Mouse (Mus musculus): Measurements from ENCODE around the gene Ptprt.

Ptprt gene

DNA sequence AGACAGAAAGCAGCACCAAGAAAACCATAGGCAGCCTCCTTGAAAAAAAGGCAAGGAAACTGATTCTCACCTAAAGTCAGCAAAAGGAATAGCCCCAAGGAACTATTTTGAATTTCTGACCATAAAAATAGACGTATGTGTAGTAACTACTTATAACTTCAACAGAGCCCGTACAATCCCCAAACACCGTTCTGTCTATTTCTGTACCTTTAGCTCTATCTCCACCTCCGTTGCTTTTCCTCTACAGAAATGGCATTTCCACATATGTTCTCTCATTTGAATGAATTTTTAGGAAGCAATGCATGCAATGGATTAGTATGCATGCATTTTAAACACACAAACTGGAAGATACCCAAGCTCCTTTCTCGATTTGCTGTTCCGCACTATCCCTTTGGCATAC is 715.5 kb downstream of the Ptprt start:
- DNase-seq (ENCODE audit: low spot score in 2 of 2): no peak

DNA sequence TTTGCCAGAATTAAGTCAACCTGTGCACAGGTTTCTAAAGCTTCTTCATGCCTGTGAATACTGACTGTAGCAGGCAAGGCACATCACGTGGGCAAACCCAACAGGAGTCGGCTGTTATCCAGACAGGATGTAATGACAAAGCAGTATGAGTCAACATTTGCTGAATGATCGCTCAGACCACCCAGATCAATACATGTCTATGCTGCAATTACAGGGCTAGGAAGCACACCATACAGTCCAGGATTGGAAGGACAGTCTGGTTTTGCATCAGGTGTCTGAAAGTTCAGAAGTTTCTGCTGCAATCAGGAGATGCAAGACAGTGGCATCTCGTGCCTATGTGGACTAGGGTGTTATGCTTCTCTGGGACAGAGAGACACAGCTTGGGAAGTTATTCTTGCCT is 716.3 kb downstream of the Ptprt start:
- DNase-seq (ENCODE audit: low spot score in 2 of 2): no peak

DNA sequence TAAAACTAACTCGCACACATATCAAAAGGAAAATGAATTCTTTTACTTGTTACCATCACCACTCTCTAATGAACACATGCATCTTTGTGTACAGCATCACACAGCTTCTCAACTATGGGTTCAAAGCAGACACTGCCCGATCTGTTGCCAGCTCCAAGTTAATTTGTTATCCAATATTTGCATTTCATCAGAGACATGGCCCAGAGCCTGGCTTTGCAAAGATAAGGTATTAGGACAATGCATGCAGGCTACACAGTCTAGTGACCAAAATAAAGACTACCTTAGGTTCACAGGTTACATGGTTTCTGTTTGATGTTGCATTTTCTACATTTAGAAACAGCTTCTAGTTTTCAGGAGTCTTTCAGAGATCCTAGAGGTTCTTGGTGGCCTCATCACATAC is 719.0 kb downstream of the Ptprt start:
- DNase-seq (ENCODE audit: low spot score in 2 of 2): no peak

DNA sequence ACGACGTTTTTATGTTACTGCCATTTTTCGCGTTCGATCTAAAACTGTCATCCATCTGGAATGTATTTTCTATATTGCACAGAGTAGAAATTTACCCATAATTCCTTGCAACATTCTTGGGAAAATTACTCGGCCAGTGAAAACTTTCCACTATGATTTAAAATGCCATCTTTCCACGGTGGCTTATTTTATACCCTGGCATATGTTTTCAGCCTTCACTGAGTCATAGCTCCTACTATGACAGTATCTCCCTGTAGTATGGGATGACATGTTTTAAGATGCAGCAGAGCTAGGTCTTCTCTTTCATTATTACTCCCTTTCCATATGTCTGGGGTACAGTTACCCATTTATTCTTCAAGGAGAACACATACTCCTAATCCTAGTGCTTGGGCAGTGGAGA is 753.7 kb downstream of the Ptprt start:
- DNase-seq (ENCODE audit: low spot score in 2 of 2): no peak

DNA sequence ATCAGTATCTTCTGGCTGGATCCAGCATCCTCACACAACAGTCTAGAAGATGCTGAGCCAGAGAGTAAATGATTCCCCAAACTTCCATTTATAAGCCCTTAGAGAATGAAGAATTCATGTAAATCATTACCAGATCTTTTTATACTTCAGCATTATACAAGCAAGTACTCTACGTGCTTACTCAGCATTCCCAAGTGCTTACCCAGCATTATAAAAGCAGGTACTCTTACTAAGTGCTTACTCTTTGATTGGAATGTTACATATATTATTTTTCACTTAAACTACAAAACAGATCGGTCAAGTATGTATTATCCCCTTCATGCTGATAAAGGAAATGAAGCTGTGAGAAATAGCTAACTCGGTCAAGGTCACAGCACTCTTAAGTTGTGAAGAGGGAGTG is 758.8 kb downstream of the Ptprt start:
- DNase-seq (ENCODE audit: low spot score in 2 of 2): no peak

DNA sequence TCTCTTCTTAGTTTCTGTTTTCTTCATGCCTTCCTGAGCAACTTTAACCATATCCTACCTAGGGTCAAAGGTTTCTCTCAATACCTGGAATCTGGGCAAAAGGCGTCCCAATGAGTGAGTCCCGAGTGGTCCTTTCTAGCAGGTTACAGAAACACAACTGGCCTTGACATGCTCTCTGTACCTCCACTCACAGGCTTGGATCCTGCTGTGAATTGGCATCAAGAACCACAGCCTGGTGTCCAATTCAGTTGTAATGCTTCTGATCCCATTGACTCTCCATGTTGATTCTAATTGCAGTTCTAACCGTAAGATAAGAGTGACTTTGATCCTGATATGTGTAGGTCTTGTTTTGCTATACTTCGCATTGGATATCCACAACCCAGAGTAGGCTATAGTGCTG is 776.5 kb downstream of the Ptprt start:
- DNase-seq (ENCODE audit: low spot score in 2 of 2): no peak

DNA sequence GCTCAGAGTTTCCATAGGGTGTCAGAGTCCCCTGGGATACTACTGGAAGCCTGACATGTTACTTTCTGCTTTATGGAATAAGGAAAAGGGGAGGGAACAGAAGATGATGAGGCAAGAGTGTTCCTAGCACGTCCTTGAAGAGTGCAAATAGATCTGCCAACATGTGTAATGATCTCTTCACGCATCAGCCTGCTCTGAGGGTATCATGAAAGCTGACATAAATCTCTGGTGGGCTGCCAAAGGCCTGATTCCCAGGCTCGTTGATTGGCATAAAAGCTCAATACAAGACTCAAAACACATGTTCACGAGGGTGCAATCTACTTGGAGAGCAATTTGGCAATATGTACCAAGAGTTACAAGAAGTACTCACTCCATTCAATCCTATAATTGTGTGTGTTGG is 778.4 kb downstream of the Ptprt start:
- no peak for DNase-seq (ENCODE audit: low spot score in 2 of 2)

DNA sequence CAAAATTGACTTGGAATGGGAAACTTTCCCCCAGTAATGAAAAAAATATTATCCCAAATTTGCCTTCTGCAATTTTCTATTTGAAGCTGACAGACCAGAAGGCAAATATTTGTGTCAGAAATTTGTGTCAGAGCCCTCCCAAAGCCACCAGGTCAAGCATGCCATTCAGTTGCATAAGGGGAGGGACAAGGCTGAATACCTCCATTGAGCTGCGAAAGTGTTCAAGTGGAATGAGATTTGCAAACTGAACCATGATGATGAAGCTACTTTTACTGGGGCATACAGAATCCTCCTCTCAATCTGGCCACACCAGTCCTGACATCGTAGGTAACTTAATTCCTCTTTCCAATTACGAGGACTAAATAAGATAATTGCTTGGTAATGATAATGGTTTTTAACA is 780.0 kb downstream of the Ptprt start:
- DNase-seq (ENCODE audit: low spot score in 2 of 2): no peak

DNA sequence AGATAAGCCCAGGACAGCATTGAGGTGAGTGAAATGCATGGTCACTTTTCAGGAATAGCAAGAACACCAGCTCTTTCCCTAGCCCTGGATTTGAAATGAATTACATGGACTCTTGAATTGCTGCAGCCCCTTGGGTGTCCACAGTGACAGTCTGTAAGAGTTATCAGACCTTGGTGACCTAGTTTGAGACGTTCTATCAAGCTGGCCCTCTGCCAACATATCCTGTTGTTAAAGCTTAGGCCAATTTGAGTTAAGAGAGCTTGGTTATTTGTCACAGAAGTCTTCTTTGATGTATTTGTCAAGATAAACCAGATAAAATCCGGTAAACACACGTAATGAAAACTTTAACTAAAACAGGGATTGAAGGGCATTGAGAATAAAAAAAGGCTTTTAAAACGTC is 795.7 kb downstream of the Ptprt start:
- DNase-seq (ENCODE audit: low spot score in 2 of 2): no peak

DNA sequence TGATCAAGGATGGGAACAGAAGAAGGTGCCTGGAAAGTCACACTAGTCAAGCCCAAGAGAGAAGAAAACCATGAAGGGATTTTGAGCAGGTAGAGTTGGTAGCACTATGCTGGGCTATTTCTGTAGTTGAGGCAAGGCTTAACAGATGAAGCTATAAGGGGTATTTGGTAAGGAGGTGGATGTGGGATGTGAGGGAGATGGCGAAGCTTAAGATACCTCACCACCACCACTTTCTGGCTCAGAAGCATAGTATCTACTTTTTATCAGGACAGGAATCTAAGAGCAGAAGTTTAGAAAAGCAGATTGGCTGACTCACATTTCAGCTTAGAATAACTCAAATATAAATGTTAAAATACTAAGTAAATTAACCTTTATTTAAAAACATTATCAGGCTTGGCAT is 802.1 kb downstream of the Ptprt start:
- no peak for DNase-seq (ENCODE audit: low spot score in 2 of 2)

DNA sequence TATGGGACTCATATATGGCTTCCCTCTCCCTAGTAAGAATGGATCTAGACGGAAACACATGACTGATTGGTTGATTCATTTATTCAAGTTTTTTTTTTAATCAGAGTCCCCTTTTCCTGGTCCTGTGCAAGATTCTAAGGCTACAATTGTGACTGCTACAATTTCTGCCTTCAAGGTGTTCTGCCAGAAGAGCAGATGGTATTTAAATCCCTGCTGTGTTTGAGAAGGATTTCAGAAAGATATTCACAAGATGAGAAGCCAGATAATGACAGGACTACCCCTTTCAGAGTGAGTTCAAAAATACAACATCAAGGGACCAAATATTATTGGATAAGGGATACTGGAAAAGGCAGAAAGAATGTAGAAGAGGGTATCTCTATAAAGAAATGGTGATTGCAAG is 802.6 kb downstream of the Ptprt start:
- DNase-seq (ENCODE audit: low spot score in 2 of 2): no peak

DNA sequence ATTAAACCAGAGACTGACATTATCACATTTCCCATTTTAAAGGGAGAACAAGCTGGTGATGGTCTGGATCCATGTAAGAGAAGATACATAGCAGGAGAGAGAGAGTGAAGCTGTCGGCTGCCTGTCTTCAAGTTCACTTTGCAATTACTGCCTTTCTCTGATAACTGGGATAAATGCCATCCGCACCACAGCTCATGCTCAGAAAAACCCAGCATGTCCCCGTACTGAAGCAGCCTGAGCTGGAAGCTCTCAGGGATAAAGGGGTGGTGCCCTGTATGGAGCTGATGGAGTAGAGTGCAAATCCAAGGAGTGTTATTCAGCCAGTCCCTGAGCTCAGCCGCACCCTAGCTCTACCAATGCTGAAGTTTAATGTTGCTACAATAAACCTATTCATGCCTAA is 825.9 kb downstream of the Ptprt start:
- no peak for DNase-seq (ENCODE audit: low spot score in 2 of 2)

DNA sequence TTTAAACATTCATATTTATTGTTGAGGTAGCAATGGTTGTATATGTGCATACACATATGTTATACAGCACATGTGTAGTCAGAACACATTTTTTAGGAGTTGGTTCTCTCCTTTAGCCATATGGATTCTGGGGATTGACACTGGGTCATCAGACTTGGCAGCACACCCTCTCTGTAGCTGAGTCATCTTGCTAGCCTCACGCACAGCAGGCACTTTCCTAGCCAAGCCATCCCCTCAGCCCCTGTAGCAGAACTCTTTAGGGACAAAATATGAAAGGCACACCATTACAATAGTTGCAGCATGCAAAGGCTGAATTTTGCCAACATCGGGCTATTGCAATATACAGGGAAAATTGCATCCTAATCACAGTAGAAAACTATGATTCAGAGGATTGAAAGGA is 827.1 kb downstream of the Ptprt start:
- no peak for DNase-seq (ENCODE audit: low spot score in 2 of 2)

DNA sequence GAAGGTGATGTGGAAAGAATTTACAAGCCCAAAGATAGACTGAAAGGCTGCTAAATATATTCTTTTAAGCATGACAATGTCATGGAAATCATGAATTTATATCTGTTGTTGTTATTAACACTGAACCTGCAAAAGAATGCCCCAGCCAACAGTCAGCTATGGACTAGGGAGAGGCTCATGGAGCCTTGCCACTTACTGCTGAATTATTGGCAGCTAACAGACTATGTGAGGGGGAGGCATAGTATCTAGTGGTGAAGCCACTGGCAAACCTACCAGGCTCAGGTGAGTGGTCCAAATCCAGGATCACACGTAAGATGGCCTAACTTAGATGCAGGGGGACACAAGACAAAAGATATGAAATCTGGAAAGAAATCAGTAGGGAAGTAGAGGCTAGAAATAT is 847.6 kb downstream of the Ptprt start:
- no peak for DNase-seq (ENCODE audit: low spot score in 2 of 2)

DNA sequence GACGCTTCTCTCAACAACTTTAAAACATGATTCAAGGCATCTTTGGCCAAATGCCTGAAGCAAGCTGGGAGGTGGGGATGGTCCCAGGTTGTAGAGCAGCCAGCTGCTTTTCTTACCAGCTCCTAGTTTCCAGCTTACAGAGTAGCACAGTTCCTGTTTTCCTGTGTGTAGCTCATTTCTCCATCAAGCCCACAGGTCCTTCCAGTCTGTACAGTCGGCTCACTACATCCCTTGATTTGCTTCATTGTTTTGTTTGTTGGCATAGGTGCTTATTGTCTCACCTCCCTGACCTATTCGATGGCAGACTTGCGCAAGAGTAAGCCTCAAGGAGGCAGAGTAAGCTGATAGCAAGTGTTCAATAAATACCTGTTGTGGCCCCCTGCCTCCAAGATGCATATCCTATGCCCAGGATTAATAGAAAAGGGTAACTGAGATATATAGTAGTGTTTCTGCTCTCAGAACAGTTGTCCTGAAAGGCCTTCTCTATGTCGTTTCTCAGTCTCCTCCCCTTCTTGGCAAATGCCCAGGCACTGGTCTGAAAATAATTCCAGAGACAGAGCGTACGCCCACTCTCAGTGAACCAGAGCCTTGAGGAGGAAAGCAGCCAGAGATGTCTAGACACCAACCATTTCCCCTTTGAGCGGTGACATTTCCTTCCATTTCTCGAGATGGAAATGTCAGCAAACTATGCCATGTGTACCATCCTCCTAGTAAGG is 852.7 kb downstream of the Ptprt start:
- DNase-seq (ENCODE audit: low spot score in 2 of 2): no peak

DNA sequence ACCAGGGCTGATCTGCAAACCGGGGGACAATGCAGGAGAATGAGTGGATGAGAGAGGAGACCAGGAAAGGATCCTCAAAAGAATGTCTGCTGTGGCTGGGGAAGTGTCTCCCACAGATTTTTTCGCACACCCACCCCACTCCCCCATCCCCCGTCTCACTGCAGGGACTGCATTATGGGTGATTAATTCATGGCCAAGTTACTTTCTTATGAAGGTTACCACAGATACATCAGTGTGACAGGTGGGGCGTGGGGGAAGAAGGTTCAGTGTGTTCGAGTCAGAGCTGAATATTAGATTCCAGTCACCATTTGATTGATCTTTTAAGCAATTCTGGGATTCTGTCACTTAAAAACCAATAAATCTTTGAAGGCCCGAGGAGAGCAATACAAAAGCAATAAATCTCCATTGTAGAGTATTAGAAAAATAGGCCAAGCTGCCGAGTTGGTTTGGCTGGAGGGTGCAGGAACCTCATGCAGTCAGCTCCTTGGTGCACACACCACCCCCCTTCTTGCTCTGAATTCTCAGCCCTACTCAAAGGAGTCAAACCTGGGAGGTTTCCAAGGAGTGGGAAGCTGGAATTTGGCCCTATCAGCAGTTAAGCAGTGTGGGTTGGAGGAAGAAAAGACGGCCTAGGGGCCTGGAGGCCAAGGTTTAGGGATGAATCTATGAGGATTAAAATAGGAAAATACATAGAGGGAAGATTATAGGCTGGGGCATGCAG is 854.5 kb downstream of the Ptprt start:
- no peak for DNase-seq (ENCODE audit: low spot score in 2 of 2)

DNA sequence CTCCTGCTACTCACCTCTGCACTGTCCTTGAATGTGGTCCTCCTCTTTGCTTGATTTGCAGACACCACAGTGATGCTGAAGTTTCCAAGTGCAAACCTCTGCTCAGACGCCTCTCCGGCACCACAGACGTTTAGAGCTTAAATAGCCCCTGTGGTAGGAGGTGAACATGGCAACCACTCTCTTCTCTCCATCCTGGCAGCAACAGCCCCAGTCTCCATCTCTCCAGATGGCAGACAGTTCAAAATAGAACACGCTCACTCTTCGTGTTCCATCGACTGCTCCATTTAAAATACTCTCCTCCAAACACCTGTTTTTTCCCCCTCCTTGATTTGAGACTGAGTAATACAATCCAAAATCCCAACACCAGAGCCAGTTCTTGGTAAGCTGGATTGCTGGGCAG is 861.0 kb downstream of the Ptprt start:
- no peak for DNase-seq (ENCODE audit: low spot score in 2 of 2)

DNA sequence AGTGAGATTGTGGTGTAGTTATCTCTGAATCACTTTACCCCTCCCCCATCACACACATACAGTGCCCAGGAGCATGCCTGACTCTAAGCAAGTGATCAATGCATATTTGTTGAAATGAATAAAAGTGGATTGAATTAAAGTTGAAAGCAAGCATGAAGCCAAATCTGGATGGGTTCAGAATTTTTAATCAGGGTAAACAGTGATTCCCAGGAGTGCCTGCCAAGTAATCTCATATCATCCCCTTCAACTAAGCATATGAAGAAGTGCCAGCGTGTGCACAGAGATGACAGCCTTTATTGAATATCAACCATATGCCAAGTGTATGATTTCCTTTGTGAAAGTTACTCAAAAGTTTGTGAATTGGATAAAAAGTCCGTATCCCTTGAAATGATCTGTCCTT is 893.4 kb downstream of the Ptprt start:
- DNase-seq (ENCODE audit: low spot score in 2 of 2): no peak

DNA sequence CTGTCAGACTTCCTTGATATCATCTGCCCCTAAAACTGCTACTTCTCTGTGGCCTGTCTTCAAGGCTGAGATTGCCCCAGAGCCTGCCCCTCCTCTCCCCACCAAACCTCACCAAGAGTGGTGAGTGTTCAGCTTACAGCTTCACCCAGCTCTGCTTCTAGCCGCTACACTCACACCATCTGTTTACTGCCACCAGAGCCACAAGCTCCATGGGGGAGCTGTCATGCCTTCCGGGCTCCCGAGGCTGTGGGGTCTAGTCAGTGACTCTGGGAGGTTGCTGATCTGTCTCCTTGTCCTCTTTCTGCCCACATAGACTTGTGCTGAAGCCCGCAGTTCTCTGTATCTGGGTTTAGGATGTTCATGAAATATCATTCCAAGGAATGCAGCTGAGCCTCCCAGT is 947.9 kb downstream of the Ptprt start:
- no peak for DNase-seq (ENCODE audit: low spot score in 2 of 2)

DNA sequence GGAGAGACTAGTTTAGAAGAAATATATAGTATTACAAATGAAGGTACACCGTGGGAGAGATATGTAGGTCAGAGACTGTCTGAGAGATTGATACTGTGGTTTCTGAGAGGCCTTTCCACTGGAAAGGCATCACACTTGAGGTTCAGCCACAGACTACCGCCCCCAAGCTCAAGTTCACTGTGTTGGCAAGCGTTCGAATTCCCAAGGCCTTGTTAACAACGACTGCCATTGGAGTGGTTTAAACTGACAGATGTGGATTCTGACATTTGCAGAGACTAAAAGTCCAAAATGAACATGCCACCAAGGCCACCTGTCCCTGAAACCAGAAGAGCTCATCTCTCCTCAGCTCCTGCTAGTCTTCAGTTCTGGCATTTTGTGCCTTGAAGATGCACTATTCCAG is 951.6 kb downstream of the Ptprt start:
- DNase-seq (ENCODE audit: low spot score in 2 of 2): no peak

DNA sequence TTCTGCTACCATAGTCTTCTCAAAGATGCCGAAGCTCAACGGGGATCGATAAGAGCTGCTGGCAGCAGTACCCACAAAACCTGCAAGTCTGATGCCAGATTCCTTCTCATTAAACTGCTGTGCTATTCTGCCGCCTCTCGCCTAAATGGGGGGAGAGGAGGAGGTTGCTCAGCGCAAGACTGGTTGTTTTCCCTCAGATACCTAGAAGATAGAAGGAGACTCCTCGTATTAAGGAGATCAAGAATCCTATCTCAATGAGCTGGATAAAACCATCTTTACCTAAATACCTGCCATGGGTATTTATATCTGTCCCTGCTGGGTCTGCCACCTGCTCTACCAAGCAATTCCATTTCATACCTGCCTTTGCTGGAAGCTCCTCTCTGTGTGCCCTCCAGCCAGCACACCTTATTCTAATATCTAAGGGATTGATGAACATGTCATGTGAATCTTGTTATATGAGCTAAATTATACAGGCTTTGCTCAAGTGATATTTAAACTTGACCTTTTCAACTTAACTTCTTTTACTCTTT is 954.5 kb downstream of the Ptprt start:
- no peak for DNase-seq (ENCODE audit: low spot score in 2 of 2)

DNA sequence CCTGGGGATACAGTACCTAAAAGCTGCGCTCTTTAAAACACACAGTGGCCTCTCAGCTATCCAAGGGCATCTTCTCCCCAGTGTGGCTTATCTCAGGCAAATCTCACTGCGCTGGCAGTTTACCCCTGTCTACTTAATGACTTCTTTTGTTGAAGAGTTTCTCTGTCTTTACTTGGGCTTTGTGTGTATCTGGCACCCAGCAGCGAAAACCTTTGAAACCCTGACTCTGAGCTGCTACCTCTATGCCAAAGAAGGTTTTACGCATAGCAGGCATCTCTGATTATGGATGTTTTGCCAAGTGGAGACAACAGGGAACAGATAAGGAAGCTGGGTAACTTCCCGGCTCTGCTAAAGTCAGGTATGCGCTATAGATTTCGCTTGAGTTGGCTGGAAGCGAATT is 956.1 kb downstream of the Ptprt start:
- no peak for DNase-seq (ENCODE audit: low spot score in 2 of 2)

DNA sequence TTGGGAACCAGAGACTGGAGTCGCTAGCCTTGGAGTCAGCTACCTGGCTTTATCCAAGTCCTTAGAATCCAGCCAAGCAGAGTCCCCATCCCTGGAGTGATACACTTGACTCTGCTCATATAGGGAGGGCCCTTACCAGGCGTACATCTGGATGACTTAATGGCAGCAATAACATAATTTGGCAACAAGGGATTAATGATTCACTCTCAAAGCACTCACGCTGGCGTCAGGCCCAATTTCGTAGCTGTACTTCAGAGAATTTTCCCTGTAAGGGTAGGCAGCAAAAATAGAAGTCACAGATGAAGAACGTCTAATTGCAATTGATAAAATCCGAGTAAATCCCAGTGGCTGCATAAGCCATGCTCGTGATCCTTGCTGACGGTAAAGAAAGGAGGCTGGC is 956.5 kb downstream of the Ptprt start:
- DNase-seq (ENCODE audit: low spot score in 2 of 2): peak; percentile 1 to 6

DNA sequence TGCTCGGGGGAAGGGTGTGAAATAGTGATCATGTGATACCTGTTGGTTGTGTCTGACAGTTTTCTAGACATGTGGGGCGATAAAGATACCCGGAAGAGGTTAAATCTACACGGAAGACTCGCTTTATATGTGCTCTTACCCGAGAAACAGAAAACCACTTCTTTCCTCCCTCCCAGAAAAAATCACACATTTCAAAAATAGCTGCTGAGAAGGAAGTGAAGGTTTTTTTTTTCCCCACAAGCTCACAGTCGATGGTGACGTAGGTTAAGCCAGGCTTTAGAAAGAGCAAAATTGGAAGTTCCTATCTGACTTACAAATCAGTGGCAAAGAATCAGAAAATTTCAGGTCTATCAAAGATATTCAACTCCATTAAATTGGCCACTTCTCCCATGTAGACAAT is 965.1 kb downstream of the Ptprt start:
- no peak for DNase-seq (ENCODE audit: low spot score in 2 of 2)
